ENCODE assay signal across 12 mouse cellular contexts in genomic region chr6:140456393-140457163, GRCm38 (mm10). TPM values are rescaled to one million over a fixed set of nuclear protein-coding genes. Genes with fewer than 3 reads are reported as not detected.
DNase-seq lines count a peak whose midpoint lies in the region; ATAC-seq lines count a peak whose summit lies in the region.
"Had no signal": no experiment of that assay in that cellular context is flagged by ENCODE, and none has a peak within 500 bp of the region (broad histone marks: within the 10 kb centered on the region; RNA-seq: fewer than 3 reads in every experiment).

No protein-coding gene starts in this region.

- intact Hi-C loops in left cerebral cortex, postnatal 4 days (cut with DNase I), result no loop called here
- intact Hi-C loops in left cerebral cortex, postnatal 36 days (cut with DNase I), result no loop called here

- DNase-seq in left cerebral cortex, postnatal 4 days, result peak; percentile 42
- DNase-seq in left cerebral cortex, postnatal 36 days (ENCODE audit: low spot score in 2 of 2), result no peak
- DNase-seq in R1 (ENCODE audit: low read depth, low spot score), result peak; percentile 67
- no peak for DNase-seq in cerebellum, postnatal 25 days
- DNase-seq: right cerebral cortex, postnatal 14 days; thymus, adult 18-20 months had no signal

- 79% methylated on average over 15 of the region's 15 CpGs for WGBS in hindbrain, embryonic 12.5 days
- WGBS in neural tube, embryonic 14.5 days, result 76% methylated on average over 15 of the region's 15 CpGs
- 86% methylated on average over 15 of the region's 15 CpGs for WGBS in forebrain, embryonic 13.5 days

- H3K4me1 ChIP-seq in hindbrain, embryonic 12.5 days, result peaks cover 7% of the 10 kb centered on the region; the same call in 1 of the 2 replicates
- H3K4me1 ChIP-seq in neural tube, embryonic 14.5 days (ENCODE audit: control insufficient read depth, insufficient read depth, low read length), result 0 out of 2 replicates have a peak, but pooled peaks cover 5% of the 10 kb centered on the region
- H3K4me1 ChIP-seq in forebrain, embryonic 13.5 days, result 0 out of 2 replicates have a peak, but pooled peaks cover 2% of the 10 kb centered on the region

- H3K9me3 ChIP-seq in hindbrain, embryonic 12.5 days (replicated peaks), result no peaks in the 10 kb centered on the region
- no peaks in the 10 kb centered on the region for H3K9me3 ChIP-seq in neural tube, embryonic 14.5 days (ENCODE audit: control insufficient read depth, low read length)
- no peaks in the 10 kb centered on the region for H3K9me3 ChIP-seq in forebrain, embryonic 13.5 days (replicated peaks)
- H3K9me3 ChIP-seq: forebrain, embryonic 12.5 days; lung, embryonic 15.5 days had no signal

- 0 out of 2 replicates have a peak, but pooled peaks have one; percentile 16 for ATAC-seq in hindbrain, embryonic 12.5 days (ENCODE audit: low FRiP score)
- ATAC-seq in neural tube, embryonic 14.5 days (ENCODE audit: low read depth), result peak; percentile 46; the same call in 1 of the 2 replicates
- ATAC-seq in forebrain, embryonic 13.5 days, result no peak
- ATAC-seq: CD4-positive, CD25-positive, alpha-beta regulatory T cell, adult 4 months had no signal

- no peak overlapping the region for H3K4me3 ChIP-seq in hindbrain, embryonic 12.5 days
- H3K4me3 ChIP-seq in neural tube, embryonic 14.5 days (ENCODE audit: low read depth, low read length), result no peak overlapping the region
- no peak overlapping the region for H3K4me3 ChIP-seq in forebrain, embryonic 13.5 days
- H3K4me3 ChIP-seq: forebrain, embryonic 12.5 days; lung, embryonic 15.5 days had no signal

- no peak overlapping the region for H3K27ac ChIP-seq in hindbrain, embryonic 12.5 days
- no peak overlapping the region for H3K27ac ChIP-seq in neural tube, embryonic 14.5 days (ENCODE audit: low read depth, low read length)
- no peak overlapping the region for H3K27ac ChIP-seq in forebrain, embryonic 13.5 days
- H3K27ac ChIP-seq: forebrain, embryonic 12.5 days; lung, embryonic 15.5 days had no signal

- H3K4me2 ChIP-seq in hindbrain, embryonic 12.5 days (replicated peaks), result no peak overlapping the region
- H3K4me2 ChIP-seq in neural tube, embryonic 14.5 days (ENCODE audit: low read depth, low read length), result no peak overlapping the region
- H3K4me2 ChIP-seq in forebrain, embryonic 13.5 days, result no peak overlapping the region
- H3K4me2 ChIP-seq: forebrain, embryonic 12.5 days; lung, embryonic 15.5 days had no signal

- H3K36me3 ChIP-seq in hindbrain, embryonic 12.5 days, result 0 out of 2 replicates have a peak, but pooled peaks cover 8% of the 10 kb centered on the region
- H3K36me3 ChIP-seq in neural tube, embryonic 14.5 days (ENCODE audit: control insufficient read depth, insufficient read depth, low read length), result no peaks in the 10 kb centered on the region
- H3K36me3 ChIP-seq in forebrain, embryonic 13.5 days (ENCODE audit: poor library complexity, severe bottlenecking), result no peaks in the 10 kb centered on the region; the same call in 1 of the 2 replicates
- H3K36me3 ChIP-seq: lung, embryonic 15.5 days had no signal

- H3K27me3 ChIP-seq in hindbrain, embryonic 12.5 days, result no peaks in the 10 kb centered on the region
- no peaks in the 10 kb centered on the region for H3K27me3 ChIP-seq in neural tube, embryonic 14.5 days (ENCODE audit: control insufficient read depth, insufficient read depth, low read length)
- no peaks in the 10 kb centered on the region for H3K27me3 ChIP-seq in forebrain, embryonic 13.5 days
- H3K27me3 ChIP-seq: forebrain, embryonic 12.5 days; lung, embryonic 15.5 days had no signal

- H3K9ac ChIP-seq in hindbrain, embryonic 12.5 days, result no peak overlapping the region
- H3K9ac ChIP-seq in neural tube, embryonic 14.5 days (replicated peaks; ENCODE audit: low read depth, low read length), result no peak overlapping the region
- H3K9ac ChIP-seq in forebrain, embryonic 13.5 days, result no peak overlapping the region
- H3K9ac ChIP-seq: forebrain, embryonic 12.5 days; lung, embryonic 15.5 days had no signal

RNA-seq across cellular contexts. Expression of gene Plekha5, which starts 32.7 kb away (rescaled TPM):
- 10 to 100 TPM; 82.0 to 94.6 TPM for total RNA-seq in left cerebral cortex, postnatal 4 days (2021)
- 100 to 1,000 TPM in 1 of 2 experiments, 10 to 100 TPM in 1; 99.6 to 119 TPM for total RNA-seq in left cerebral cortex, postnatal 36 days (2021)
- polyA plus RNA-seq in hindbrain, embryonic 12.5 days (2016; fragmentation: Nextera tagmentation; extraction: Ambion mirVana), result 49.4 and 50.9 TPM in 2 replicates
- 42.2 and 53.1 TPM in 2 replicates for polyA plus RNA-seq in neural tube, embryonic 14.5 days (2014; fragmentation: Nextera tagmentation; extraction: Ambion mirVana)
- polyA plus RNA-seq in forebrain, embryonic 13.5 days (2015; fragmentation: Nextera tagmentation; extraction: Ambion mirVana), result 32.4 and 36.9 TPM in 2 replicates

Comparison
In these comparisons a context has a peak if more than half of its experiments do, and no peak if none do; other contexts are left out.
1. DNase-seq: peak in left cerebral cortex, postnatal 4 days (single experiment) and R1 (single experiment); none in left cerebral cortex, postnatal 36 days (0 of 2) and cerebellum, postnatal 25 days (0 of 2).